Mouse (Mus musculus) cerebellum, postnatal 4 days (tissue): Measurements from ENCODE around the gene Ssbp3.
A peak's percentile ranks its signal among the peaks of the same experiment; 100 is the strongest.

ENCODE experiments used
- DNase-seq, 2 experiments: peaks; one replicate each; pipeline ENCODE4 v3.0.0; 2022; ENCODE audit warnings: low spot score in 2 of 2, mixed read lengths in 1 of 2

Gene Ssbp3

GRCm38 (mm10) chr4:106985899-106986832 is 75.7 kb downstream of the Ssbp3 start:
- no peak for DNase-seq

- peak in 1 of 2 experiments; percentile 61 for DNase-seq
Measured at GRCm38 (mm10) chr4:106987725-106988364, 77.3 kb downstream of the Ssbp3 start.

- DNase-seq, result no peak
Measured at GRCm38 (mm10) chr4:106988886-106989225, 78.4 kb downstream of the Ssbp3 start.

- no peak for DNase-seq
Measured at GRCm38 (mm10) chr4:106989226-106989983, 78.9 kb downstream of the Ssbp3 start.

- DNase-seq, result no peak
Measured at GRCm38 (mm10) chr4:106993053-106993452, 82.6 kb downstream of the Ssbp3 start.

GRCm38 (mm10) chr4:106994252-106994651 is 83.8 kb downstream of the Ssbp3 start:
- DNase-seq, result no peak

GRCm38 (mm10) chr4:106995069-106995468 is 84.6 kb downstream of the Ssbp3 start:
- no peak for DNase-seq

- DNase-seq, result no peak
Measured at GRCm38 (mm10) chr4:106995513-106995912, 85.0 kb downstream of the Ssbp3 start.

GRCm38 (mm10) chr4:106996305-106997076 is 86.0 kb downstream of the Ssbp3 start:
- no peak for DNase-seq

GRCm38 (mm10) chr4:107001259-107001810 is 90.8 kb downstream of the Ssbp3 start:
- no peak for DNase-seq

GRCm38 (mm10) chr4:107001916-107002488 is 91.5 kb downstream of the Ssbp3 start:
- no peak for DNase-seq

GRCm38 (mm10) chr4:107002517-107003165 is 92.1 kb downstream of the Ssbp3 start:
- DNase-seq, result no peak

- DNase-seq, result no peak
Measured at GRCm38 (mm10) chr4:107003199-107003598, 92.7 kb downstream of the Ssbp3 start.

GRCm38 (mm10) chr4:107003786-107004185 is 93.3 kb downstream of the Ssbp3 start:
- DNase-seq, result no peak

GRCm38 (mm10) chr4:107004346-107004745 is 93.8 kb downstream of the Ssbp3 start:
- no peak for DNase-seq

GRCm38 (mm10) chr4:107005166-107005565 is 94.7 kb downstream of the Ssbp3 start:
- DNase-seq, result no peak

GRCm38 (mm10) chr4:107006229-107006628 is 95.7 kb downstream of the Ssbp3 start:
- DNase-seq, result no peak

GRCm38 (mm10) chr4:107006807-107007206 is 96.3 kb downstream of the Ssbp3 start:
- no peak for DNase-seq

- no peak for DNase-seq
Measured at GRCm38 (mm10) chr4:107007359-107007758, 96.9 kb downstream of the Ssbp3 start.

GRCm38 (mm10) chr4:107008161-107008560 is 97.7 kb downstream of the Ssbp3 start:
- DNase-seq, result no peak
